18 mouse cellular contexts compared by ENCODE assay signal in genomic region chr15:82809511-82809910, GRCm38 (mm10). TPM values are rescaled to one million over a fixed set of nuclear protein-coding genes. Genes with fewer than 3 reads are reported as not detected.
A peak's percentile ranks its signal among the peaks of the same experiment; 100 is the strongest.
DNase-seq lines count a peak whose midpoint lies in the region; ATAC-seq and TF ChIP-seq lines count a peak whose summit lies in the region.
"Had no signal": no experiment of that assay in that cellular context is flagged by ENCODE, and none has a peak within 500 bp of the region (broad histone marks: within the 10 kb centered on the region; RNA-seq: fewer than 3 reads in every experiment).

No protein-coding gene starts in this region.

- no peak overlapping the region for H3K27ac ChIP-seq in ES-E14 (ENCODE audit: insufficient read depth, low read depth, low read length, poor library complexity, severe bottlenecking)
- peak overlapping the region; percentile 57 for H3K27ac ChIP-seq in liver, embryonic 13.5 days
- H3K27ac ChIP-seq: hindbrain, postnatal 0 days; limb, embryonic 10.5 days had no signal

- peaks cover 13% of the 10 kb centered on the region; the same call in 1 of the 2 replicates for H3K36me3 ChIP-seq in ES-E14 (ENCODE audit: control insufficient read depth, insufficient read depth, low read length, poor library complexity, severe bottlenecking)
- H3K36me3 ChIP-seq in liver, embryonic 13.5 days, result peaks cover 17% of the 10 kb centered on the region; the same call in 1 of the 2 replicates

- no peaks in the 10 kb centered on the region for H3K9me3 ChIP-seq in ES-E14 (ENCODE audit: control insufficient read depth, insufficient read depth, low read depth, low read length)
- H3K9me3 ChIP-seq in liver, embryonic 13.5 days (replicated peaks), result no peaks in the 10 kb centered on the region
- H3K9me3 ChIP-seq: limb, embryonic 10.5 days had no signal

- 46% methylated on average over 6 of the region's 6 CpGs for WGBS in liver, embryonic 13.5 days (ENCODE audit: insufficient replicate concordance)

- peaks cover 0 to 7% of the 10 kb centered on the region in 2 experiments; a peak in 2 of 4 replicates for H3K4me1 ChIP-seq in ES-E14 (ENCODE audit: control insufficient read depth in 2 of 2, insufficient read depth in 2 of 2, low read length in 2 of 2, poor library complexity in 1 of 2)
- peaks cover 23% of the 10 kb centered on the region for H3K4me1 ChIP-seq in liver, embryonic 13.5 days (replicated peaks)
- H3K4me1 ChIP-seq: limb, embryonic 10.5 days had no signal

- H3K27me3 ChIP-seq in liver, embryonic 13.5 days, result no peaks in the 10 kb centered on the region

- in situ Hi-C loops in ES-E14 (cut with MboI; ENCODE audit: low sequenced_read_pairs in 2 of 2, unreplicated experiment in 2 of 2), result loop anchor here in 1 of 2 experiments (10.0 kb wide), 1 partner anchor 235 kb away; no protein-coding TSS in a partner anchor

- no peak overlapping the region for H3K9ac ChIP-seq in ES-E14 (ENCODE audit: insufficient read depth, low read depth, low read length, poor library complexity, severe bottlenecking)
- H3K9ac ChIP-seq in liver, embryonic 13.5 days, result no peak overlapping the region

- no peak overlapping the region for H3K4me2 ChIP-seq in liver, embryonic 13.5 days

- H3K4me3 ChIP-seq in ES-E14 (ENCODE audit: insufficient read depth in 1 of 2, low read depth in 1 of 2, low read length in 2 of 2, poor library complexity in 1 of 2, severe bottlenecking in 1 of 2), result no peak overlapping the region
- no peak overlapping the region for H3K4me3 ChIP-seq in liver, embryonic 13.5 days (replicated peaks)
- H3K4me3 ChIP-seq: limb, embryonic 10.5 days had no signal

- peak; percentile 18 for DNase-seq in adrenal gland, postnatal 14 days
- DNase-seq in adrenal gland, postnatal 25 days, result no peak
- DNase-seq in kidney, postnatal 36 days, result peak; percentile 35 to 43
- no peak for DNase-seq in kidney, adult 11 months
- DNase-seq in ES-E14 (ENCODE audit: low read depth, low spot score), result peak; percentile 17
- peak; percentile 7 for DNase-seq in liver, embryonic 13.5 days
- no peak for DNase-seq in urinary bladder, postnatal 4 days (ENCODE audit: low spot score in 2 of 2)
- DNase-seq in testis, postnatal 10 days (ENCODE audit: low spot score), result no peak
- DNase-seq: adrenal gland, adult 8-10 months; cerebellum, adult 2 months; thymus, adult 18-20 months had no signal

- ATAC-seq in liver, embryonic 13.5 days (ENCODE audit: low read depth), result peak; percentile 47; the same call in 1 of the 2 replicates
- ATAC-seq: hindbrain, postnatal 0 days; lung, postnatal 0 days had no signal

TF ChIP-seq in ES-E14, 5 proteins besides CTCF, POLR2A, EP300 and RAD21:
- no peak for TF ChIP-seq ZC3H11A (IDR thresholded peaks at IDR 0.05; ENCODE audit: borderline replicate concordance, low read depth, low read length)
- no peak for TF ChIP-seq ZNF384 (IDR thresholded peaks at IDR 0.05; ENCODE audit: low read depth, low read length)
- no peak for TF ChIP-seq HCFC1 (IDR thresholded peaks at IDR 0.05; ENCODE audit: borderline replicate concordance, insufficient read depth, low read length)

RNA-seq across cellular contexts. Expression of gene Cyp2d26, which starts 15.4 kb away (rescaled TPM):
- total RNA-seq in adrenal gland, postnatal 14 days (2021), result 6.0 and 107 TPM in 2 replicates
- total RNA-seq in adrenal gland, postnatal 25 days (2021), result 8.0 TPM in 1 of 2 replicates, not detected in the other
- total RNA-seq in ES-E14 (2012; rRNA removed), result not detected in 2 replicates
- 6.1 and 8.0 TPM in 2 replicates for polyA plus RNA-seq in liver, embryonic 13.5 days (2015; fragmentation: Nextera tagmentation; extraction: Ambion mirVana)
- total RNA-seq: hindbrain, postnatal 0 days had no signal
- polyA plus RNA-seq: heart, postnatal 0 days; hindbrain, postnatal 0 days; limb, embryonic 10.5 days; lung, postnatal 0 days had no signal

RNA-seq across cellular contexts. Expression of gene Cyp2d40, which starts 45.5 kb away (rescaled TPM):
- 2.0 TPM in 1 of 2 replicates, not detected in the other for total RNA-seq in adrenal gland, postnatal 14 days (2021)
- total RNA-seq in adrenal gland, postnatal 25 days (2021), result not detected in 2 replicates
- total RNA-seq in ES-E14 (2012; rRNA removed), result not detected in 2 replicates
- polyA plus RNA-seq in liver, embryonic 13.5 days (2015; fragmentation: Nextera tagmentation; extraction: Ambion mirVana), result not detected in 2 replicates
- total RNA-seq: adrenal gland, adult 8-10 months; gastrocnemius, postnatal 4 days; hindbrain, postnatal 0 days; layer of hippocampus, postnatal 10 days had no signal
- polyA plus RNA-seq: cerebellum, adult 2 months; heart, postnatal 0 days; hindbrain, postnatal 0 days; limb, embryonic 10.5 days; lung, postnatal 0 days; spleen, adult 2 months had no signal

Comparison
In these comparisons a context has a peak if more than half of its experiments do, and no peak if none do; other contexts are left out.
1. DNase-seq: peak in adrenal gland, postnatal 14 days (single experiment), kidney, postnatal 36 days (2 of 2), ES-E14 (single experiment) and liver, embryonic 13.5 days (single experiment); none in adrenal gland, postnatal 25 days (single experiment), kidney, adult 11 months (single experiment), urinary bladder, postnatal 4 days (0 of 2) and testis, postnatal 10 days (single experiment).